Mouse (Mus musculus) layer of hippocampus, postnatal 14 days (tissue): Measurements from ENCODE around the gene Ascl2. TPM values are rescaled to one million over a fixed set of nuclear protein-coding genes. Genes with fewer than 3 reads are reported as not detected.

Experiments
- DNase-seq, 2 experiments: peaks; one replicate each; pipeline ENCODE4 v3.0.0; 2021 to 2022; ENCODE audit warnings: low spot score in 2 of 2, mixed read lengths in 1 of 2
- total RNA-seq, 2 experiments: library from RNA; stranded (reverse); gene quantifications; 2 replicates each; pipeline ENCODE4 v1.2.3; 2021

Ascl2 gene
- total RNA-seq, 2 experiments from 2014 or later: 0.21 TPM; not detected in 1

DNA sequence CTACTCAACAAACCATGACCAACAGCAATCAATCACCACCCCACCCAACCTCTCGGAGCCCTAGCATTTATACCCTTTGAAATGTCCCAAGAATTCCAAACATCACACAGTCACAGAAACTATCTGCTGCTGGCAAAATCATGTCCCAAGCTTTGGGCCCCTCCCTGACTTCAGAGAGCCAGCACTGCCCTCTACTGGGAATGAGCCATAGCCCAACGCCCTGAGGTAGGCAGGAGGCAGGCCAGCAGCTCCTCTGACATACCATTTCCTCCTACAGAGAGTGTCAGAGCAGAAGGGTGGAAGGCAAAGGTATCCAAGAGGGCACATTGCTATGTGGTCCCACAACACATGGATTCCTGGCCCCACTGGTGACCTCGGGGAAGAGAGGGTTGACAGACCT lies 33.6 kb upstream of the Ascl2 start:
- no peak for DNase-seq

DNA sequence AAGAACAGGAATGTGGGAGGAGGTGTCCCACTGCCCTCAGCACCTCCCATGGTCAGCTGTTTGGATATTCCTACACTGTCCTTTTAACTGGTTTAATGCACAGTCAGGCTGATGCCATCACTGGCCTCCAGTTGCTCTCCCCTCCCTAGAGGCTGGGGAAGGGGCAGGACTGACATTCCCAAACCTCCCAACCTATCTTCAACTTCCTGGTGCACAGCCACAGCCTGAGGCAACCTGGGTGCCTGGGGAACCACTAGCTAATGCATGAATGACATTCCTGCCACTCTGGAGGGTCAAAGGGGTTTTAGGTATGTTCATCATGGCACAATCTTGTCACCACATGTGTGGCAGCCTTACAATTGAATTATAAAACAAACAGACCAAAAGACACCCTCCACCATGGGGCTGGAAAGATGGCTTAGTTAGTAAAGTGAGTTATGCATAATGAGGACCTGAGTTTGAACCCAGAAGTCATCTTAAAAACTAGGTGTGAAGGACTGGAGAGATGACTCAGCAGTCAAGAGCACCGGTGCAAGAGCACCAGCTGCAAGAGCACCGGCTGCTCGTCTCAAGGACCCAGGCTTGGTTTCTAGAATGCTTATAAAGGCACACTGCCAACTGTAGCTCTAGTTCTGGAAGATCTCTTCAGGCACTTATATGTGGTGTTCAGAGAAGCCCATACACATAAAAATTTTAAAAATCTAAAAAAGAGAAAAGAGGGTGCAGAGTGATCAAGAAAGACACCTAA lies 28.5 kb upstream of the Ascl2 start:
- no peak for DNase-seq

DNA sequence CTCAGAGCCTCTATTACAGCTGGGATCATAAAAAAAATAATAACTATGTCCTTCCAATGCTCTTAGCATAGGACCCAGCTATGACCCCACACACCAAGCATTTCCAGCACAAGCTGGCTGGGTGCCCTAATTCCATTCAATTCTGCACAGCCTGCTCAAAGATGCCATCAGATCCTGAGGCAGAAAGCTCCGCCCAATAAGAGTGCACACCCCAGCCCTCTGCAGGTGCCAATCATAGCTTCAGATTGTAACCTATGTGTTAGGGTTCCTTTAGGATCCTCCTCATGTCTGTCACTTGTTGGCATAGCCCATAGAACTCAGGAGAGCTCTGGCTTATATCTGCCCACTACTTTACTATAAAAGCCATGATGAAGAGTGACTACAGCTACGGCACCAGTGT lies 27.9 kb upstream of the Ascl2 start:
- DNase-seq: no peak

DNA sequence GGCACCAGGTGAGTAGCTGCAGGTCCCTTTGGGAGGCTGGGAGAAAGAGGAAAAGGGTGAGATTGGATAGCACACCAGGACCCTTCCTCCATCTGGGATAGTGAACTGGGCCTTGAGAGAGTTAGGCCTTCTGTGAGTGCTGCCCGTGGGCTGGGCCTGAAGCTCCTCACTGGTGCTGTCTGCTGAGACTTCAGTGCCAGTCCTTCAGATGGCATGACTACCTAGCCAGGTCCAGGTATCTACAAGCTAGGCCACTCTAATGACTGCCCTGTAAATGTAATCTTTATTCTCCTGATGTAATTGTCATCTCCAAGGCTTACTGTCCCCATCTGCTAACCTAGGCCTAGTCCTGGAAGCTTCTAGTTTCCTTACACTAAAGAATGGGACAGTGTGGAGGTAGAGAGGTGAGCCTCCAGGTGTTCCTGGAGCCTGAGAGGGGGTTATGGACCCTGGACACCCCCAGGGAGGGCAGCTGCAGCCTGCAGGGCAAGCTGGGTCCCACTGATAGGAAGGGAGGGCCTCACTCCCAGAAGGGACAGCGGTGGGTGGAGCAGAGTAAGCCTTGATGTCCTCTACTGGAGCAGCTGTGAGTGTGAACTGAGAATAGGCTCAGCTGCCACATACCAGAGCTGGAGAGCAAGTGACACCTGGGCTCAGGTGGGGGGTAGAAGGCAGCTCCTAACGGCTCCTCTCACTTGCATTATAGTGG lies 26.7 kb upstream of the Ascl2 start:
- no peak for DNase-seq

DNA sequence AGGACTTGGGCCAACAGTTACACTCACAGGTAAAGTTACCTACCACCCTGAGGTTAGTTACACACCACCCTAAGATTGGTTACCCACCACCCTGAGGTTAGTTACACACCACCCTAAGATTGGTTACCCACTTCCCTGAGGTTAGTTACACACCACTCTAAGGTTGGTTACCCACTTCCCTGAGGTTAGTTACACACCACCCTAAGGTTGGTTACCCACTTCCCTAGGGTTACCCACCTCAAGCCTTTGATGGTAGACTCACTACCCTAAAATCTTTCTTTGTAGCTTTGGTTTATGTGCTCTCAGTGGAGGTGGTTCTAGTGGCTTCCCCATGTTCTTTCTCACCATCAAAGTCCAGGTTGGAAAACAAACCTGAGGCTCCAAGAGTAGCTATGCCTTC lies 25.9 kb upstream of the Ascl2 start:
- no peak for DNase-seq

DNA sequence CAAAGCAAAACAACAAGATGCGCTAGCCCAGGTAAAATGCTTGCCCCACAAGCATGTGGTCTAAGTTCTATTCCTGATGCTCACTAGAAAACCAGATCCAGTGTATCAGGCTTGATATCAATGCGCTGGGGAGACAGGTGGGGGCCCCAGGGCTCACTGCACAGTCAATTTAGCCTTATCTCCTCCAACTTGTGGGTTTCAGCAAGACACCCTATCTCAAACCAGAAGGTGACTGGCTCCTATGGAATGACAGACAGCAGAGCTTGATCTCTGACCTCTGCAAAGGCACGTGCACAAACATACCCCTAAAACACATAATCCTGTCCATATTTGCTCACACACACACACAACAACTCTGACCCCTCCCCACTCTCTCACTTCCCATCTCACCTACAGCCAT lies 18.7 kb upstream of the Ascl2 start:
- no peak for DNase-seq

DNA sequence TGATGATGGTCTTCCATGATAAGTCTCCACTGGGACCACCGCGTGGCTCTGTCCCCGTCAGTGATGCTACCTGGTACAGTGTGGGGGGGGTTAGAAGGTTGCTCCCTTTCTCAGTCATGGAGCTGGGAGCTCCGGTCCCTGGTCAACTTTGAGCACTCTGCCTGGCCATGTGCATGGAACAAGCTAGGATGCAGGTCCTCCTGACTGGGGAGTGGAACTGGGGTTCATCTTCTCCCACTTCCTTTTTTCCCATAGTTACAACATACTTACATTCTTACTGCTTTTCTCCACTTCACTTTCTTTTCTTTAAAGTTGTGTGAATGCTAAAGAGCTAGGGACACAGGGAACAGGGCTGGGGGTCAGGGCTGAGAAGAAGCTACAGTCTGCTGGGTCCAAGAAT lies 16.1 kb upstream of the Ascl2 start:
- DNase-seq: no peak

DNA sequence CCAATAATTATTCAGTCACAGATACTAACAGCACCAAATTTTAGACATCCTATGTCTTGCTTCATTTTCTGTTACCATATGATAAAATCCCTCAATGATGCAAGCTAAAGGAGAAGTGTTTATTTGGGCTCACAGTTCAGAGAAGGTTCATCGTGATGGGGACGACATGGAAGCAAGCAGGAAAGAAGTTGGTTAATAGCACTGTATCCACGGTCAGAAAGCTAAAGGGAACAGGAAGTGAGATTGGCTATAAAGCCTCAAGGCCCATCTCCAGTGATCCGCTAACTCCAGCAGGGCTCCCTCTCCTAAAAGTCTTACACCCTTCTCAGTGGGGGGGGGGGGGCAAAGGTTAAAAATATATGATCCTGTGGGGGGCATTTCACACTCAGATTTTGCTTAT lies 12.8 kb upstream of the Ascl2 start:
- DNase-seq: no peak

DNA sequence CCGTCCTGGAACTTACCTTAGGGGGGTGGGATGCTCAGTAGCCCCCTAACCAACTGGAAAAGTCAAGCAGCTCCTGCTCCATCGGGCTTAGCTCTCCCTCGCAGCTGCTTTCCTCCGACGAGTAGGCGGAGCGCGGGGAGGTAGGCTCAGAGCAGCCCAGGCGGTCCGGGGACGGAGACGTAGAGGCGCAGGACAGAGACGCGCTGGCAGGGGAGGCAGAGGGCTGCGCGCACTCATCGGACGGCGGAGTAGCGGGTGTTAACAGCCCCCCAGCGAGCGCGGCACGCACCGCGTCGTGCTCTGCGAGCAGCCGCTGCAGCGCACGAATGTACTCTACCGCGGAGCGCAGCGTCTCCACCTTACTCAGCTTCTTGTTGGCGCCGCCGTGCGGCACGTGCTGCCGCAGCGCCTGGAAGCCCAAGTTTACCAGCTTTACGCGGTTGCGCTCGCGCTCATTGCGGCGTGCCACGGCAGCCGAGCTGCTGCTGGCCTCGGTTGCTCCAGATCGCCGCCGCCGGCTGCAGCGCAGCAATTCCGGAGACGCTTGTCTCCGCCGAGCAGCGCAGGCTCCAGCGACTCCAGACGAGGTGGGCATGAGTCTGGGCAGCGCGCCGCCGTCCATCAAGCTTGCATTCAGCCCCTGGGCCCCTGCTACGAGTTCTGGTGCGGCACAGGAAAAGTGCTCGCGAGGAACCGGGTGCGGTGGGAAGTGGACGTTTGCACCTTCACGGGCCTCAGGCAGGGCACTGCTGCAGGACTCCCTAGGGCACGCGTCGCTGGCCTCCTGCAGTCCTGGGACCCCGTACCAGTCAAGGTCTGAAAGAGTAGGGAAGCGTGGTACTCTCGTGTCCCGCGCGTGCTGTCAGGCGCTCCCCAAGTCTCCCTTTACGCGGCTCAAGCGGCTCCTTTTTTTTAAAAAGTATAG lies 918 bp downstream of the Ascl2 start:
- peak; percentile 47 to 50 for DNase-seq

DNA sequence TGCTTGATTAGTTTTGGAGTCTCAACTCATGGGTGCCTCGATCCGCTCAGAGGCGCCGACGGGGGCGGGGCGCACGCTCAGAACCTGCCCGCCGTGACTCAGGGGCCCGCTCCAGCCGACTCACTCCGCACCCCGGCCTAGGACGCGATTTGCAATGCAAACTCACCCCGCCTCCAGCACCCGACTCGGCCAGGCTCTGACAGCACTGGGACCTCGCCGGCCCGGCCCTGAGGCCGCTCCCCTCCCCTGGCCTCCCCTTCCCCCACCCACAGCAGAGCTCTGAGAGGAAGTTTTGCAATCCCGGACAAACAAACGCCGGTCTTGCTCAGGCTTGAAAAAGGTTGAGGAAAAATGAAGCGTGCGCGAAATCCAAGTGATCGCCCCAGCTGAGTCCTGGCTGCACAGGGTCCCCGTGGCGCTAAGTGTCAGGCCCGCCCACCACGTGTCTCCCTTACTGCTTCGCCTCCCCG lies 1.6 kb downstream of the Ascl2 start:
- DNase-seq: no peak

DNA sequence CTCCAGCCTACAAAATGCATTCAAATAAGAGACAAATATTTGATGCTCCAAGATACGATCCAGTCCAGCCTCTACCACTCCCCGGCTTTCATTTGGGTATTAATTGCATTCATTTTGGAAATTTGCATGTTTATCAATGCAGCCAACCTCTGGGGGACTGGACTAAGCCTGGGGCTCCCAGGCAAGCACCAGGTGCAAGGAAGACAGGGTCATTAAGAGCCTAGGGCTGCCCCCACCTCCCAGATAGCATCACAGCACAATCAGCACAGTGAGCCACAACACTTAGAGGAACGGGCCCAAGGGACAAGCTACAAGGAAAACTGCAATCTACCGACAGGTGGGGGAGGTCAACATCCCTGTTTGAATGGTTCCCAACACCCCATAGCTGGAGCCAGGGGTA lies 9.3 kb downstream of the Ascl2 start:
- no peak for DNase-seq

DNA sequence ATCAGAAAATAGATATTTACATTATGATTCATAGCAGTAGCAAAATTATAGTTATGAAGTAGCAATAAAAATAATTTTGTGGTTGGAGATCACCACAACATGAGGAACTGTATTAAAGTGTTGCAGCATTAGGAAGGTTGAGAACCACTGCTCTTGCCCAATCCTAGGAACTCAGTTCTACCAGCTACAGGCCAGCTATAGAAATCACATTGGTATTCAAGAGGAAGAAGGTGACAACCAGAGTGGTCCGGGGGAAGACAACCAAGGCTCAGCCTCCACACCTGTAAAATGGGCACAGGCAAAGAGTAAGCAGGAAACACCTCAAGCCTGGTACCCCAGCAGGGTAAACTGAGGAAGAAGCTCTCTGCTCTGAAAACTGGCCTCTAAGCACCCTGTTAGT lies 10.2 kb downstream of the Ascl2 start:
- DNase-seq: no peak

DNA sequence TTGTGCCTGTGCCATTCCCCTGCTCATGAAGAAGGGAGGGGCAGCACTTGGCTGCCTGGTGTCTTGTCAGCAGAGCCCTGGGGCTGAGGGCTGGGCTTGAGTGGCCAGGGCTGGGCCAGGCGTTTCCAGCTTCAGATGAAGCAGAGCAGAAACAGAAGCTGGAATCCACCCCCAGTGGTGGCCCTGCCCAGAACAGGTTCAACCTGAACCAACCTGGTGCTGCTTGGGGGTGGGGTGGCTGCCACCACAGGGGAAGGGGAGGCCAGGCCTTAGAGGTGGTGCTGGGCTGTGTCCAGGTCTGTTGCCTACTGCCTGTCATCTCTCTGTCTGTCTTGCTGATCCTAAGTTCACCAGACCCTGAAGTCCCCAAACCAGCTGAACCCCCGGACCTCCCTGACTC lies 13.0 kb downstream of the Ascl2 start:
- no peak for DNase-seq

DNA sequence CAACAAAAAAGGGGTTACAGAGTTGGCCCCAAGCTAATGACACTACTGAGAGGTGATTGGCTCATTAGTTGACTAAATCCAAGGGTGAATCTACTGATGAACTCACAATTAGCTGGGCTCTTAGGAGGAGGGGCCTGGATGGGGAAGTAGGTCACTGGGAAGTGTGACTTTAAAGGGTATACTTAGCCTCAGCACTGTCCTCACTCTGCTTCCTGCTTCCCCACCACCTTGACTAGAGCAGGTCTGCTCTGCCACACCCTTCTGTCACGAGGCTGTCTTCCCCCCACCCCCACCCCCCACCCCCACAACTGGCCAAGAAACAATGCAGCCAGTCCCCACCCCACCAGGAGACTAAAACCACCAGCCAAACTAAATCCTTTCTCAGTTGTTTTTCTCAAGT lies 19.5 kb downstream of the Ascl2 start:
- DNase-seq: no peak

DNA sequence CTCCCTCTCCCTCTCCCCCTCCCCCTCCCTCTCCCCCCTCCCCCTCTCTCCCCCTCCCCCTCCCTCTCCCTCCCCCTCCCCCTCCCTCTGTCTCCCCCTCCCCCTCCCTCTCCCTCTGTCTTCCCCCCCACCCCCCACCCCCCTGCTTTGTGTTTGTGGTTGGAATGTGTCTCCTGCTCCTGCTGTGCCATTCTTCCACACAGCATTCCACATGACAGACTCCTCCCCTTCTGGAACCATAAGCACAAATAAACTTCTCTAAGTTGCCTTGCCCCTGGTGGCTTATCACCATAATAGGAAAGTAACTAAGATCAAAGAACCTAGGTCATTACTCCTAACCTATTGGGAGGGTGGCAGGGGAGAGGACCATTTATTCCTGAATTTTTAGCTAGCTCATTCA lies 31.4 kb downstream of the Ascl2 start:
- no peak for DNase-seq

DNA sequence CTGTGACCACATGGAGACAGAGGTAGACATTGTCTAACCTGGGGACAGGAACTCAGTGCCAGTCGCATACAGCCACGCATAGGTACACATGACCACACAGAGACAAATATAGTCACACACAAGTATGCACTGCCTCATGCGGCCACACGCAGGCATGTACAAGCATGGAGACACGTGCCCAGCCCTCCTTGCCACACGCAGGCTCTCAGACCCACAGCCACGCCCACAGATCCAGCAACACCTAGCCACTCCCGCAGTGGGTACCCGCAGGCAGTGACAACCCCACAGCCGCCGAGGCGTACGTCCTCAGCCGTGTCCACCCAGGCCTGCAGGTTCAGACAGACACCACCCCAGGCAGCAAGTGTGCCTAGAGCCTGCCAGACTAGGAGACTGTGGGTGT lies 33.4 kb downstream of the Ascl2 start:
- DNase-seq: no peak

DNA sequence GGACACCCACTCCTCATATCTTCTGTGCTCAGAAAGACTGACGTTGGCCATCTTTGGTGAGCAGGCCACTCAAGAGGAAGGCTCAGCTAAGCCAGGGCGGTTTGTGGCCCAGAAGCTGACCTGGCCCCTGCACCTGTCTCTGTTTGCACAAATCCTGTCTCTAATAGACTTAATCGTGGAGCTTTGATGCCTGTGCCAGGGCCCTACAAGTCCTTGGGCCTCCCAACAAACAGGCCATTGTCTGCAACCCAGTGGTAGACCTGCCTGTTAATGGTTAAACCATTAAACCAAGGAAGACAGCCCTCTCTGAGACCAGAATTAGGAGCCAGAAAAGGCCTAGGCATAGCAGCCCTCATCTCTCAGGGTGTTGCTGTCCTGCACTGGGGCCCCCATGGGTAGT lies 36.6 kb downstream of the Ascl2 start:
- no peak for DNase-seq

DNA sequence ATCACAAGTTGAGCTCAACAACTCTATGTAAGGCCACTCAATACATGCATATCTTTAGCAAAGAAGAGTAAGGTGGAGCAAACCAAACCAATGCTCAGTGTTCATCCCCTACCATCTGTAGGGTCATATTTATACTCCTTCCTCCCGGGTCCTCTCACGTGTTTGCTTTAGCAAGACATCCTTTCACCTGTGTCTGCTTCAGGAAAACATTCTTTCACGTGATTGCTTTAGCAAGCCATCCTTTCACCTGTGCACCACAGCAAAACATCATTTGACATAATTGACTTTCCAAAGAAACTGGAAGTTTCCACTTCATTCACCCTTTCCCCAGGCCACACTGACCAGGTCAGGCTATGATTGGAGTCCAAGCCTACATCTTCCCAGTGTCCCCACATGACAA lies 38.0 kb downstream of the Ascl2 start, which contains the start of gene Th:
Th (minus strand) TSS at position 101 of the 400 bp plus-strand sequence.
- DNase-seq: no peak

DNA sequence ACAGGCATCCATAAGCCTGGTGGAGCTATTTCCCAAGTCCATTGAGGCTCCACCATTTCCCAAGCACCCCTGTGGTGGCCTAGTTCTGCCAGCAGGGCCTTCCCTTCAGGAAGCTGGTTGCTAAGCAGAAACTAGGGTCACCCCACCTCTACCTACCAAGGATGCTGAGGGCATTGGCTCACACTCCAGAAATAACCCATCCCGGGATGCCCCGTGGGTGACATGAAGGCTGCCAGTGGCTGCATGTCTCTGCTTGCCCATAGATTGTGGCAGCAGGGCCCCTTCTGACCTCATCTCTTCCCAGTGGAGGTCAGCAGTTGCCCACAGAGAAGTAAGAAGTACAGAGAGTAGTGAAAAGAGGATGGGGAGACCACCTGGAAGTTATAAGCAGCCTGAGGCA lies 39.5 kb downstream of the Ascl2 start:
- DNase-seq: no peak

DNA sequence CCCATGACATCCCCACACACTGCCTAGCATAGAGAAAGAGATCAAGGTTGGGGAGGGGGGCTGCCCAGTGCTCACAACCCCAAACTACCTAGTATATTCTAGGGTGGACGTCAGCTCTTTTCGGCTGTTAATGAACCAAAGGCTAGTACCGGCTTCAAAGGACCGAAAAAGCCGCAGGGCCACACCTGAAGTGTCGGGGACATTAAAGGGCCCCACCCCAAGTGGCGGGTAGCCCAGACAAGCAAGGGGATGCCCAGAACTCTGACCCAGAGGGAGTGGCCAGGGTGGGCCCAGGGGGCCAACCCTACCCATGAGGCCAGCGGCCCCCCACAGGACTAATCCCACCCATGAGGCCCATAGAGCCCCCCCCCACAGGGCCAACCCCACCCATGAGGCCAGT lies 41.8 kb downstream of the Ascl2 start:
- DNase-seq: no peak
